Mouse (Mus musculus) heart, adult 2 months (tissue): Measurements from ENCODE around the gene Rbpj. TPM values are rescaled to one million over a fixed set of nuclear protein-coding genes. Genes with fewer than 3 reads are reported as not detected.

ENCODE experiments used
- DNase-seq, 2 experiments: peaks; one replicate each; pipeline ENCODE4 v3.0.0; 2021
- H3K27ac ChIP-seq: fragments of 200-600 bp; 2 replicates; pipeline ENCODE4 v1.8.1; 2022
- H3K27me3 ChIP-seq: fragments of 200-500 bp; 2 replicates; pipeline ENCODE4 v1.6.1; 2012; ENCODE audit warnings: mild to moderate bottlenecking, low read length, inconsistent platforms, mixed read lengths; ENCODE audit not compliant: control insufficient read depth, insufficient read depth
- H3K36me3 ChIP-seq: fragments of 200-500 bp; 2 replicates; pipeline ENCODE4 v1.6.1; 2012; ENCODE audit warnings: low read length, inconsistent platforms; ENCODE audit not compliant: control insufficient read depth, insufficient read depth
- H3K4me1 ChIP-seq: fragments of 200-500 bp; 2 replicates; pipeline ENCODE4 v1.6.1; 2011; ENCODE audit warnings: low read length; ENCODE audit not compliant: control insufficient read depth, insufficient read depth
- H3K4me3 ChIP-seq: fragments of 200-600 bp; 2 replicates; pipeline ENCODE4 v1.8.1; 2022
- H3K79me2 ChIP-seq: fragments of 200-500 bp; replicated peaks from 2 replicates; pipeline ENCODE4 v1.6.1; 2012; ENCODE audit warnings: mild to moderate bottlenecking, inconsistent platforms, low read length, moderate library complexity, mixed read lengths; ENCODE audit not compliant: control insufficient read depth, insufficient read depth
- H3K9ac ChIP-seq: fragments of 200-500 bp; 2 replicates; pipeline ENCODE4 v1.6.1; 2012; ENCODE audit warnings: low read depth, mild to moderate bottlenecking, control low read depth, inconsistent platforms, low read length, mixed read lengths
- CTCF ChIP-seq: fragments of 200-600 bp; IDR thresholded peaks from 2 replicates; pipeline ENCODE4 v1.8.1; 2022; ENCODE audit warnings: antibody characterized with exemption, mild to moderate bottlenecking, moderate library complexity
- EP300 ChIP-seq: fragments of 200-500 bp; IDR thresholded peaks from 2 replicates; pipeline ENCODE4 v1.6.1; 2011; ENCODE audit warnings: low read depth, low read length, control low read depth; ENCODE audit not compliant: insufficient read depth
- POLR2A ChIP-seq: fragments of 200-500 bp; IDR thresholded peaks from 2 replicates; pipeline ENCODE4 v1.6.1; 2011; ENCODE audit warnings: mild to moderate bottlenecking, low read depth, low read length, control low read depth; ENCODE audit not compliant: insufficient read depth
- WGBS: fragments of 180-500 bp; shearing (Covaris S2); methylation state at CpG from one replicate; pipeline ENCODE4 v1.1.7; 2018; 5-methylcytosine and 5-hydroxymethylcytosine counted together
- intact Hi-C: fragments of 180-260 bp; cut with DNase I; formaldehyde crosslinking; loops from one replicate; pipeline ENCODE4 v1.15.1; 2025
- polyA plus RNA-seq: library from polyadenylated mRNA; depleted of rRNA; stranded (reverse); fragments of >200 nt; gene quantifications from 2 replicates; pipeline ENCODE4 v1.2.3, GENCODE M21; 2012
- total RNA-seq, 2 experiments: library from RNA; stranded (reverse); gene quantifications; 2 replicates each; pipeline ENCODE4 v1.2.3; 2021

The Rbpj gene
- total and polyA plus RNA-seq, 3 experiments: 13.5 to 29.6 (median 22.1) TPM

DNA sequence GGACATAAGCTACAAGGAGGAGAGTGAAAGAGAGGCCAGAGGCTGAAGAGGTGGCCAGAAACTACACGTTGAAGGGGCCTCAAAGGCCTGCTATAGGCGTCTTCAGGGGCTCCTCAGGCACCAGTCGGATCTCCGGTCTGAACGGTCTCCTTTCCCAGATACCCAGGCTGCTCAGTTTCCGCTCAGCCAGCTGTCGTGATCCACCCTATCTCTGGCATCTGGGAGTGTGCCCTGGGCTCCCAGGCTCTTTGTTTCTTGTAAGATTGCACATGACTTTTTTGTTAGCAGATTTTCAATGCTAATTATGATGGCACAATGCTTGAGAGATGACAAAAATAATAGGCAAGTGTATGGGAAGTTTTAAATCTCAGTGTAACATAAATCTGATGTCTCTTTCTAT, 95.2 kb downstream of the Rbpj start:
- Histone ChIP-seq H3K4me1 (no peaks in the 10 kb centered on the region), H3K79me2 (no peaks in the 10 kb centered on the region), H3K4me3 (no peak overlapping the region), H3K36me3 (no peaks in the 10 kb centered on the region), H3K27me3 (no peaks in the 10 kb centered on the region), H3K27ac (no peak overlapping the region), H3K9ac (no peak overlapping the region)
- TF ChIP-seq CTCF: no peak
- no peak for TF ChIP-seq POLR2A
- TF ChIP-seq EP300: no peak
- intact Hi-C loops: loop anchor here (10.0 kb wide), 1 partner anchor 46 kb away; no protein-coding TSS in a partner anchor
- DNase-seq: no peak
- 64% methylated on average over 7 of the region's 7 CpGs for WGBS

DNA sequence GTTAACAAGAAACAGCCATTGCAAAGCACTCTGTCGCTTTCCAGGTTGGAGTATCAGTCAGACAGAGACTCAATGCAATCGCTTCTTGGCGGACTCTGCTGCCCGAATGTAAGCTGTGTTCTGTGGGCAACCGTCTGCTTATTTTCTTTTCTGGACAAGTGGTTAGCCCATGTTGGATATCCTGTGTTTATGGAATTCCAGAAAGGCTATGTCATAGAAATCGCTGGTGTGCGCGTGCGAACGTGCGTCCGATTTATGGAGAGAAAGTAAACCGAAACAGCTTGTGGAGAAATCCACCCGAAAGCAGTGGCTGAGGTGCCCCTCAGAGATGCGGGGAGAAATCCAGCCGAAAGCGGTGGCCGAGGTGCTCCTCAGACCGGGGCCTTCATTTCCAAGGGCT, 98.4 kb downstream of the Rbpj start:
- DNase-seq: no peak
- Histone ChIP-seq H3K27ac (no peak overlapping the region), H3K4me1 (no peaks in the 10 kb centered on the region), H3K27me3 (no peaks in the 10 kb centered on the region), H3K9ac (no peak overlapping the region), H3K36me3 (no peaks in the 10 kb centered on the region), H3K4me3 (no peak overlapping the region), H3K79me2 (no peaks in the 10 kb centered on the region)
- intact Hi-C loops: loop anchor here (10.0 kb wide), 1 partner anchor 50 kb away; no protein-coding TSS in a partner anchor
- TF ChIP-seq POLR2A (no peak), EP300 (no peak), CTCF (no peak)
- WGBS: 90% methylated on average over 19 of the region's 19 CpGs

DNA sequence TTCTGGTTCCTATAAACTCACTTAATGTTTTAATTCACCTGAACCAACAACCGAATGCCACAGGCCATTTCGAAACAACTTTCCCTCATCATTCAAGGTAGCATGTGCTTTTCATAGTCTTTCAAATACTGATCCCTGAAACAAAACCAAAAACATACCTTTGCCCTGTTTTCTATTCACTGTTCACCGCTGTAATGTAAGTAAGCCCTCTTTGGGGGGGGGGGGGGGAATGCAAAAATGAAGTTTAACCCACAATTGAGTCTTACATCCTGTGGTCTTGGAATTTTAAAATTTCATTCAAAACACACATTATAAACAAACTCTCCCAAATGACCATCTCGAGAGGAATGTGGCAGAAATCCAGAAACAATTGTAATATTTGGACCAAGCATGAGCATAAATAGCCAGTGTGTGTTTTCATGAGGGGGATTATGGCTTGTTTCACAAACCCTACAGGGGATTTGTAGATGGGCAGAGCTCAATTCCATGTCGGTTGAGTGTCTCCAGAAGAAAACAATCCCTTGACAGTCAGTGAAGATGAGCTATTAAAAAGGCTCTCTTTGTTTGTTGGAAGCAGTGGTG, 99.4 kb downstream of the Rbpj start:
- Histone ChIP-seq H3K27ac (no peak overlapping the region), H3K36me3 (no peaks in the 10 kb centered on the region), H3K4me1 (no peaks in the 10 kb centered on the region), H3K27me3 (no peaks in the 10 kb centered on the region), H3K9ac (no peak overlapping the region), H3K4me3 (no peak overlapping the region), H3K79me2 (no peaks in the 10 kb centered on the region)
- DNase-seq: no peak
- intact Hi-C loops: loop anchor here (10.0 kb wide), 1 partner anchor 51 kb away; no protein-coding TSS in a partner anchor
- WGBS: 72% methylated on average over 5 of the region's 5 CpGs
- no peak for TF ChIP-seq EP300
- no peak for TF ChIP-seq POLR2A
- TF ChIP-seq CTCF: no peak

DNA sequence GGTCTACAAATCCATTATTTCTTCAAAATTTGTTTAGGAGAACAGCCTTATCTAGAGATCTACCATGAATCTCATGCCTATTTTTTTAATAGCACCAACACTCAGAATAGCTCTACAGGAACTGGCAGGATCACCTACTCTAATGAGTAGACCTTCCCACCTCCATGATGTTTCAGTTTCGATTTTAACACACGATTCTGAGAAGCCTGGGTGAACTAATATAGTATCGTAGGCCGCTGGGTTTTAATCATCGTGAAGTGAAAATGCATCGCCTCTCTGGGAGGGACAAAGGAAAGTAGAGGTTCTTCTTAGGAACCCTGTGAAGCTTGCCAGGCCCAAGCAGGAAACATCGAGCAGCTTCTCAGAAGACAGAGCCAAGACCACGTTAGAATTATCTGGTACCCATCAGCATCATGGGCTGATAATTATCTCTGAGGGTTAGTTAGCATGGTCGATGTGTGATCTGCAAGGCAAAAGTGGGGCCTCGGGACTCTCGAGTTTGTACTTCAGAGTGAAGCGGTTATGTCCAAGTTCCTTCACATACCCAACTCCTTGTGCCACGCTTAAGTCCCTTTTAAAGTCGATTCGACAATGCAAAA, 100.6 kb downstream of the Rbpj start:
- no peak for DNase-seq
- intact Hi-C loops: loop anchor here (10.0 kb wide), 1 partner anchor 52 kb away; no protein-coding TSS in a partner anchor
- 86% methylated on average over 15 of the region's 15 CpGs for WGBS
- Histone ChIP-seq H3K4me1 (no peaks in the 10 kb centered on the region), H3K9ac (no peak overlapping the region), H3K36me3 (no peaks in the 10 kb centered on the region), H3K79me2 (no peaks in the 10 kb centered on the region), H3K27me3 (no peaks in the 10 kb centered on the region), H3K27ac (no peak overlapping the region), H3K4me3 (no peak overlapping the region)
- TF ChIP-seq POLR2A (no peak), CTCF (no peak), EP300 (no peak)

DNA sequence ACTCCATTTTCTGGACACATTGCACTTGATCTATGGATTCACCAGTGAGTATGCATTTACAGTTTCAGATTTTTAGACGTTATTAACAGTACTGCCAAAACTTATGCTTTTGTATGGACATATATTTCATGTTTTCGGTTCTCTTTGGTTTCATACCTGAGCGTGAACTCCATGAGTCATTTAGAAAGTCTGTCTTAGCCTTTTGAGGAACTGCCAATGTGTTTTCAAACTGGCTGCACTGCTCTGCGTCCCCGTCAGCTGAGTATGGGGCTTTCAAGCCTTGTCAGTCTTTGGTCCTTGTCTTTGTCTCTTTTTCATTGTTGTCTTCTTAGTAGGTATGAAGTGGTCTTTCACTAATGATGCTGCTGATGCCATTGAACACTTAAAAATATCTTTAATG, 106.5 kb downstream of the Rbpj start:
- no peaks in the 10 kb centered on the region for H3K36me3 ChIP-seq
- TF ChIP-seq EP300: no peak
- no peak for TF ChIP-seq CTCF
- TF ChIP-seq POLR2A: no peak
- H3K4me1 ChIP-seq: no peaks in the 10 kb centered on the region
- H3K27ac ChIP-seq: no peak overlapping the region
- no peaks in the 10 kb centered on the region for H3K79me2 ChIP-seq
- 78% methylated on average over 5 of the region's 5 CpGs for WGBS
- DNase-seq: no peak
- no peak overlapping the region for H3K9ac ChIP-seq
- no peaks in the 10 kb centered on the region for H3K27me3 ChIP-seq
- intact Hi-C loops: no loop called here
- no peak overlapping the region for H3K4me3 ChIP-seq

DNA sequence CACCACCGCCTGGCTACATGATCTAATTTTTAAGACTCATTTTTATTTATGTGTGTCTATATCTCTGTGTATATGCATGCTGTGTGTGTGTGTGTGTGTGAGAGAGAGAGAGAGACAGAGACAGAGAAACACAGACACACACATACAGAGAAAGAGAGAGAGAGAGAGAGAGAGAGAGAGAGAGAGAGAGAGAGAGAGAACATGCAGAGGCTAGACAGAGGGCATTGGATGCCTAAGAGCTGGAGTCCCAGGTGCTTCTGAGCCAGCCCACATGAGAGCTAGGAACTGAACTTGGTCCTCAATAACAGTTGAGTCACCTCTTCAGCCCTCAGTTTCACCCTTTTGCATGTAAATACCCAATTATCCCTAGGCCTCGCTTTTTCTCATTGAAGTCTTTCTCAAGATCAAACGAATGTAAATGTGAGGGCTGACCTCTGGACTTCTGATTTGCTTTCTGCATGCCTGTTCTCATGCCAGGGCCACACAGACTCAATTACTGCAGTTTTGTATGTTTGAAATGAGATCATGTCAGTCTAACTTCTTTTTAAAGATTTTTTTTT, 109.0 kb downstream of the Rbpj start:
- TF ChIP-seq EP300 (no peak), CTCF (no peak), POLR2A (no peak)
- no peak for DNase-seq
- Histone ChIP-seq H3K36me3 (no peaks in the 10 kb centered on the region), H3K4me3 (no peak overlapping the region), H3K27me3 (no peaks in the 10 kb centered on the region), H3K4me1 (no peaks in the 10 kb centered on the region), H3K9ac (no peak overlapping the region), H3K27ac (no peak overlapping the region), H3K79me2 (no peaks in the 10 kb centered on the region)
- intact Hi-C loops: no loop called here
- WGBS: 75% methylated on average over 3 of the region's 3 CpGs
